Mouse (Mus musculus): ENCODE results near the gene Exph5. TPM values are rescaled to one million over a fixed set of nuclear protein-coding genes. Genes with fewer than 3 reads are reported as not detected.
A peak's percentile ranks its signal among the peaks of the same experiment; 100 is the strongest.

Exph5 gene
- polyA plus RNA-seq, 1 experiment from 2014 or later, result 0.39 TPM

DNA sequence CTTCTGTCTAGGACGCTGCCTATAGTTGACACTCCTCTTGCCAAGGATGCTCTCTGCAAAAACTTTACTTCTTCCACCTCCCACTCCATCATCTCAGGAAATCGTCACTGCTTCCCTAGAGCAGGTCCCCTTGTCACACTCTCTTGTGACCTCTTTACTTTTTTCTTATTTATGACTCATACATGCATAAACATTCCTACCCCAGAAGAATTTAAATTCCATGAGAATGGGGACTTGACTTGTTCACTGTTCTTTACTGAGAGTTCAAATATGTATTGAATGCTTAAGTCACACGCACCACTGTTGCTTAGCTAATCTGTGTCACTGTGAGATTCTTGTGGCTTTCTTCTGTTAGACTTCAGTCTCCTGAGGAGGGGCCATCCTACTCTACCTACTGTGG, 33.7 kb downstream of the Exph5 start:
- Histone ChIP-seq H3K4me3 (ENCODE audit: control insufficient read depth in 1 of 2, insufficient read depth in 1 of 2, low read depth in 1 of 2, low read length in 2 of 2) (no peak overlapping the region), H3K27ac (replicated peaks in 1 of 2; ENCODE audit: control insufficient read depth in 1 of 2, insufficient read depth in 1 of 2, low read depth in 2 of 2, low read length in 2 of 2) (no peak overlapping the region), H3K4me2 (ENCODE audit: low read length) (no peak overlapping the region), H3K27me3 (ENCODE audit: control insufficient read depth, insufficient read depth, low read length) (no peaks in the 10 kb centered on the region), H3K9me3 (ENCODE audit: control insufficient read depth, low read length) (no peaks in the 10 kb centered on the region), H3K36me3 (ENCODE audit: control insufficient read depth, insufficient read depth, low read length) (no peaks in the 10 kb centered on the region), H3K9ac (ENCODE audit: low read length) (no peak overlapping the region), H3K4me1 (ENCODE audit: control insufficient read depth in 2 of 2, insufficient read depth in 2 of 2, low read length in 2 of 2) (no peaks in the 10 kb centered on the region)
- 66% methylated on average over 3 of the region's 3 CpGs for WGBS
- no peak for ATAC-seq (ENCODE audit: insufficient number of reproducible peaks, insufficient read depth, low FRiP score, low read depth)

DNA sequence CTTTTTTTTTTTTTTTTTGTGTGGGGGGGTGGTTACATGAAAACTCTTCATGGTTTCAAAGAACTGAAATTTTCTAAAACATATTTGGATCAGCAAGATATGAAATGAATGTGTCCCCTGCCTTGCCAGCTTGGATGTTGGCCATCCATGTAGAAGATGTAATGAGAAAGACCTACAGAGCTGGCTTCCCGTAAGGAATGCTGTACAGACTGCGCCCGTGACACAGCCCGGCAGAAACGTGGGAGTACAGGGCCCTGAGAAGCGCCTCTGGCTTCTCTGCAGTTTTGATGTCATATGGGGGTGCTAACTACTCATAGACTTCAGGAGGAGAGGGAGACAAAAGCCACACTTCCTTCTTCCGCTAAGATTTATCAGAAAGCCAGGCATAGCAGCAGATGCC, 38.1 kb downstream of the Exph5 start:
- 0 out of 2 replicates have a peak, but pooled peaks cover 3% of the 10 kb centered on the region for H3K27me3 ChIP-seq (ENCODE audit: control insufficient read depth, insufficient read depth, low read length)
- 72% methylated on average over 7 of the region's 7 CpGs for WGBS
- no peaks in the 10 kb centered on the region for H3K9me3 ChIP-seq (ENCODE audit: control insufficient read depth, low read length)
- no peak overlapping the region for H3K4me2 ChIP-seq (ENCODE audit: low read length)
- peaks cover 0 to 4% of the 10 kb centered on the region in 2 experiments for H3K4me1 ChIP-seq (ENCODE audit: control insufficient read depth in 2 of 2, insufficient read depth in 2 of 2, low read length in 2 of 2)
- ATAC-seq (ENCODE audit: insufficient number of reproducible peaks, insufficient read depth, low FRiP score, low read depth), result no peak
- no peak overlapping the region for H3K9ac ChIP-seq (ENCODE audit: low read length)
- no peaks in the 10 kb centered on the region for H3K36me3 ChIP-seq (ENCODE audit: control insufficient read depth, insufficient read depth, low read length)
- H3K27ac ChIP-seq (replicated peaks in 1 of 2; ENCODE audit: control insufficient read depth in 1 of 2, insufficient read depth in 1 of 2, low read depth in 2 of 2, low read length in 2 of 2), result no peak overlapping the region
- no peak overlapping the region for H3K4me3 ChIP-seq (ENCODE audit: control insufficient read depth in 1 of 2, insufficient read depth in 1 of 2, low read depth in 1 of 2, low read length in 2 of 2)

GRCm38 (mm10) chr9:53340328-53340916, 39.0 kb downstream of the Exph5 start:
- H3K27ac ChIP-seq (replicated peaks in 1 of 2; ENCODE audit: control insufficient read depth in 1 of 2, insufficient read depth in 1 of 2, low read depth in 2 of 2, low read length in 2 of 2), result no peak overlapping the region
- WGBS, result 36% methylated on average over 17 of the region's 17 CpGs
- no peak for ATAC-seq (ENCODE audit: insufficient number of reproducible peaks, insufficient read depth, low FRiP score, low read depth)

GRCm38 (mm10) chr9:53340969-53341368, 39.5 kb downstream of the Exph5 start:
- ATAC-seq (ENCODE audit: insufficient number of reproducible peaks, insufficient read depth, low FRiP score, low read depth), result no peak
- H3K4me2 ChIP-seq (ENCODE audit: low read length), result peak overlapping the region; percentile 69
- H3K4me1 ChIP-seq (ENCODE audit: control insufficient read depth in 2 of 2, insufficient read depth in 2 of 2, low read length in 2 of 2), result peaks cover 0 to 4% of the 10 kb centered on the region in 2 experiments
- H3K36me3 ChIP-seq (ENCODE audit: control insufficient read depth, insufficient read depth, low read length), result no peaks in the 10 kb centered on the region
- H3K4me3 ChIP-seq (ENCODE audit: control insufficient read depth in 1 of 2, insufficient read depth in 1 of 2, low read depth in 1 of 2, low read length in 2 of 2), result peak overlapping the region; percentile 44 to 47
- WGBS, result 3% methylated on average over 14 of the region's 14 CpGs
- 0 out of 2 replicates have a peak, but pooled peaks cover 3% of the 10 kb centered on the region for H3K27me3 ChIP-seq (ENCODE audit: control insufficient read depth, insufficient read depth, low read length)
- no peak overlapping the region for H3K27ac ChIP-seq (replicated peaks in 1 of 2; ENCODE audit: control insufficient read depth in 1 of 2, insufficient read depth in 1 of 2, low read depth in 2 of 2, low read length in 2 of 2)
- H3K9ac ChIP-seq (ENCODE audit: low read length), result peak overlapping the region; percentile 52
- no peaks in the 10 kb centered on the region for H3K9me3 ChIP-seq (ENCODE audit: control insufficient read depth, low read length)

More at GRCm38 (mm10) chr9:53340328-53340916, 39.0 kb downstream of the Exph5 start:
- H3K9ac ChIP-seq (ENCODE audit: low read length), result peak overlapping the region; percentile 52
- H3K4me3 ChIP-seq (ENCODE audit: control insufficient read depth in 1 of 2, insufficient read depth in 1 of 2, low read depth in 1 of 2, low read length in 2 of 2), result peak overlapping the region; percentile 44 to 47; a peak in 3 of 4 replicates
- peak overlapping the region; percentile 69 for H3K4me2 ChIP-seq (ENCODE audit: low read length)
- no peaks in the 10 kb centered on the region for H3K9me3 ChIP-seq (ENCODE audit: control insufficient read depth, low read length)
- no peaks in the 10 kb centered on the region for H3K36me3 ChIP-seq (ENCODE audit: control insufficient read depth, insufficient read depth, low read length)
- peaks cover 0 to 4% of the 10 kb centered on the region in 2 experiments for H3K4me1 ChIP-seq (ENCODE audit: control insufficient read depth in 2 of 2, insufficient read depth in 2 of 2, low read length in 2 of 2)
- H3K27me3 ChIP-seq (ENCODE audit: control insufficient read depth, insufficient read depth, low read length), result 0 out of 2 replicates have a peak, but pooled peaks cover 3% of the 10 kb centered on the region

GRCm38 (mm10) chr9:53341981-53342380, 40.5 kb downstream of the Exph5 start:
- WGBS, result 71% methylated on average over 3 of the region's 3 CpGs
- Histone ChIP-seq H3K4me2 (ENCODE audit: low read length) (peak overlapping the region; percentile 69), H3K36me3 (ENCODE audit: control insufficient read depth, insufficient read depth, low read length) (no peaks in the 10 kb centered on the region), H3K4me3 (ENCODE audit: control insufficient read depth in 1 of 2, insufficient read depth in 1 of 2, low read depth in 1 of 2, low read length in 2 of 2) (no peak overlapping the region), H3K4me1 (ENCODE audit: control insufficient read depth in 2 of 2, insufficient read depth in 2 of 2, low read length in 2 of 2) (peaks cover 0 to 4% of the 10 kb centered on the region in 2 experiments), H3K27ac (replicated peaks in 1 of 2; ENCODE audit: control insufficient read depth in 1 of 2, insufficient read depth in 1 of 2, low read depth in 2 of 2, low read length in 2 of 2) (no peak overlapping the region), H3K9ac (ENCODE audit: low read length) (no peak overlapping the region), H3K27me3 (ENCODE audit: control insufficient read depth, insufficient read depth, low read length) (0 out of 2 replicates have a peak, but pooled peaks cover 3% of the 10 kb centered on the region), H3K9me3 (ENCODE audit: control insufficient read depth, low read length) (no peaks in the 10 kb centered on the region)
- no peak for ATAC-seq (ENCODE audit: insufficient number of reproducible peaks, insufficient read depth, low FRiP score, low read depth)

- WGBS, result 84% methylated on average over 9 of the region's 9 CpGs
- Histone ChIP-seq H3K4me3 (ENCODE audit: control insufficient read depth in 1 of 2, insufficient read depth in 1 of 2, low read depth in 1 of 2, low read length in 2 of 2) (no peak overlapping the region), H3K27ac (replicated peaks in 1 of 2; ENCODE audit: control insufficient read depth in 1 of 2, insufficient read depth in 1 of 2, low read depth in 2 of 2, low read length in 2 of 2) (no peak overlapping the region), H3K9ac (ENCODE audit: low read length) (no peak overlapping the region), H3K27me3 (ENCODE audit: control insufficient read depth, insufficient read depth, low read length) (0 out of 2 replicates have a peak, but pooled peaks cover 3% of the 10 kb centered on the region), H3K4me1 (ENCODE audit: control insufficient read depth in 2 of 2, insufficient read depth in 2 of 2, low read length in 2 of 2) (peaks cover 0 to 4% of the 10 kb centered on the region in 2 experiments), H3K36me3 (ENCODE audit: control insufficient read depth, insufficient read depth, low read length) (no peaks in the 10 kb centered on the region), H3K4me2 (ENCODE audit: low read length) (no peak overlapping the region), H3K9me3 (ENCODE audit: control insufficient read depth, low read length) (no peaks in the 10 kb centered on the region)
- ATAC-seq (ENCODE audit: insufficient number of reproducible peaks, insufficient read depth, low FRiP score, low read depth), result no peak
Measured at GRCm38 (mm10) chr9:53344646-53345432, 43.4 kb downstream of the Exph5 start.

GRCm38 (mm10) chr9:53345728-53346127, 44.3 kb downstream of the Exph5 start:
- Histone ChIP-seq H3K9me3 (ENCODE audit: control insufficient read depth, low read length) (0 out of 2 replicates have a peak, but pooled peaks cover 2% of the 10 kb centered on the region), H3K4me2 (ENCODE audit: low read length) (no peak overlapping the region), H3K27me3 (ENCODE audit: control insufficient read depth, insufficient read depth, low read length) (no peaks in the 10 kb centered on the region), H3K27ac (replicated peaks in 1 of 2; ENCODE audit: control insufficient read depth in 1 of 2, insufficient read depth in 1 of 2, low read depth in 2 of 2, low read length in 2 of 2) (no peak overlapping the region), H3K4me1 (ENCODE audit: control insufficient read depth in 2 of 2, insufficient read depth in 2 of 2, low read length in 2 of 2) (no peaks in the 10 kb centered on the region; a peak in 1 of 4 replicates), H3K9ac (ENCODE audit: low read length) (no peak overlapping the region), H3K4me3 (ENCODE audit: control insufficient read depth in 1 of 2, insufficient read depth in 1 of 2, low read depth in 1 of 2, low read length in 2 of 2) (no peak overlapping the region), H3K36me3 (ENCODE audit: control insufficient read depth, insufficient read depth, low read length) (no peaks in the 10 kb centered on the region)
- no peak for ATAC-seq (ENCODE audit: insufficient number of reproducible peaks, insufficient read depth, low FRiP score, low read depth)
- WGBS, result 66% methylated on average over 3 of the region's 3 CpGs

Measured in heart, embryonic 14.5 days (tissue).